Mouse (Mus musculus) kidney, adult 2 months (tissue): ENCODE measurements around the gene Gemin6. TPM values are rescaled to one million over a fixed set of nuclear protein-coding genes. Genes with fewer than 3 reads are reported as not detected.

Experiments used
- DNase-seq: peaks from one replicate; pipeline ENCODE4 v3.0.0; 2021
- H3K27ac ChIP-seq: fragments of 200-500 bp; 2 replicates; pipeline ENCODE4 v1.5.1; 2012; ENCODE audit warnings: low read depth, low read length, control low read depth, inconsistent platforms; ENCODE audit not compliant: insufficient read depth
- H3K27me3 ChIP-seq: fragments of 200-500 bp; replicated peaks from 2 replicates; pipeline ENCODE4 v1.6.1; 2012; ENCODE audit warnings: mild to moderate bottlenecking, moderate library complexity, low read length, inconsistent platforms; ENCODE audit not compliant: control insufficient read depth, insufficient read depth
- H3K36me3 ChIP-seq: fragments of 200-500 bp; 2 replicates; pipeline ENCODE4 v1.6.1; 2012; ENCODE audit warnings: mild to moderate bottlenecking, moderate library complexity, low read length, inconsistent platforms; ENCODE audit not compliant: control insufficient read depth, insufficient read depth
- H3K4me1 ChIP-seq: fragments of 200-500 bp; 2 replicates; pipeline ENCODE4 v1.6.1; 2011; ENCODE audit warnings: low read length; ENCODE audit not compliant: control insufficient read depth, insufficient read depth
- H3K4me3 ChIP-seq: fragments of 200-500 bp; 2 replicates; pipeline ENCODE4 v1.5.1; 2011; ENCODE audit warnings: mild to moderate bottlenecking, low read depth, low read length, control low read depth; ENCODE audit not compliant: insufficient read depth
- CTCF ChIP-seq: fragments of 200-500 bp; conservative IDR thresholded peaks from 2 replicates; pipeline ENCODE4 v1.5.1; 2011; ENCODE audit warnings: low read depth, mild to moderate bottlenecking, control low read depth, low read length, moderate library complexity, mixed read lengths; ENCODE audit not compliant: insufficient read depth, insufficient read length
- POLR2A ChIP-seq: fragments of 200-500 bp; IDR thresholded peaks from one replicate; pipeline ENCODE4 v1.6.1; 2011; ENCODE audit warnings: low read depth, low read length, control low read depth
- WGBS: fragments of 180-500 bp; shearing (Covaris S2); methylation state at CpG from one replicate; pipeline ENCODE4 v1.1.7; 2018; 5-methylcytosine and 5-hydroxymethylcytosine counted together
- polyA plus RNA-seq: library from polyadenylated mRNA; depleted of rRNA; stranded (reverse); fragments of >200 nt; gene quantifications from 2 replicates; pipeline ENCODE4 v1.2.3, GENCODE M21; 2012

Gene Gemin6
- polyA plus RNA-seq, 1 experiment = 2.9 TPM

DNA sequence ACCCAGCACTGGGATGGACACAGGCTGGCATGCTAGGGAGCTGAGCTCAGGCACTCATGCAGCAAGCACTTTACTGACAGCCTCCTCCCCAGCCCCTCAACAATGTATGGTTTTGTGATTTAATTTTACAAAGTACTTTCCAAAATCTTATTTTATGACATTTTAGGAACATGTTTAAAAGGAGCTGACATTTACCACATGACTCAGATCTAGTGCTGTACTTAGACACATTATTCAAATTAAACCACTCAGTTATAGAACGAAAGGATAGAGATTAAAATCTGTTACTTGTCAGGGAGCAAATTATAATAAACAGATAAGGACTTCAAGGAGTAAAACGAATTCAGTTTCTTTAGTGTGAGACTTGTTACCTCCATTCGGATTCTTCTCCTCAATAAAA is 11.2 kb downstream of the Gemin6 start:
- Histone ChIP-seq H3K36me3 (no peaks in the 10 kb centered on the region; the same call in 1 of the 2 replicates), H3K4me3 (no peak overlapping the region), H3K27me3 (no peaks in the 10 kb centered on the region), H3K4me1 (no peaks in the 10 kb centered on the region), H3K27ac (no peak overlapping the region)
- no peak for DNase-seq
- TF ChIP-seq POLR2A (no peak), CTCF (no peak)
- 66% methylated on average over 3 of the region's 3 CpGs for WGBS

DNA sequence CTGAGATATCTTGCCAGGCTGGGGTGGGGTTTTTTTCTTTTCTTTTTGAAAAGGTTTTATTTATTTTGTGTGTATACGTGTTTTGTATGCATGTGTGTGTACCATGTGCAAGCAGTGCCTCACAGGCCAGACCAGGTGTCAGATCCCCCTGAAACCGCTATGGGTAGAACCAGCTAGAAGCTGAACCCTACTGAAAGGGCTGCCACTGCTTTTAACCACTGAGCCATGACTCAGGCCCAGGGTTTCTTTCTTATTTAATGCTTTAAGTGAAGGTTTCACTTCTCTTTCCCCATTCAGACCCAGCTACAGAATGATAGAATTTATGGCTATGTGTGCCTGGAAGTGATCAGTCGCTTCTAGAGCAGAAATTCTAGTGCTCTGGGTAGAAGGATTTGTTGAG is 12.6 kb downstream of the Gemin6 start:
- H3K4me1 ChIP-seq = no peaks in the 10 kb centered on the region
- 97% methylated on average over 3 of the region's 3 CpGs for WGBS
- no peaks in the 10 kb centered on the region; the same call in none of the 2 replicates for H3K36me3 ChIP-seq
- TF ChIP-seq CTCF (no peak), POLR2A (no peak)
- no peak overlapping the region for H3K27ac ChIP-seq
- no peaks in the 10 kb centered on the region for H3K27me3 ChIP-seq
- DNase-seq = no peak
- no peak overlapping the region for H3K4me3 ChIP-seq

DNA sequence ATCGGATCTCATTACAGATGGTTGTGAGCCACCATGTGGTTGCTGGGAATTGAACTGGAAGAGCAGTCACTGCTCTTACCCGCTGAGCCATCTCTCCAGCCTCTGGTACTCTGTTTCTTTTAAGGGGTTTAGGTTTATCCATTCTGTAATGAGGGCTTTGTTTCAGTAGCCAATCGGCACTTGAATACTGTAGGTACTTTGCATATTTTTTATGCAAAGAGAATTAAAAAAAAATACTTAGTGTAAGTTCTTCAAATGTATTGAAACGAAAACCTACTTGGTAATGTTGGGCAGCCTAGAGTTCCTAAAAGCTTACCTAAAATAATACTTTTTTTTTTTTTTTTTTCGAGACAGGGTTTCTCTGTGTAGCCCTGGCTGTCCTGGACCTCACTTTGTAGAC is 13.2 kb downstream of the Gemin6 start:
- DNase-seq = no peak
- 86% methylated on average over 5 of the region's 5 CpGs for WGBS
- no peak overlapping the region for H3K4me3 ChIP-seq

GRCm38 (mm10) chr17:80241594-80241993 is 17.4 kb downstream of the Gemin6 start:
- H3K4me1 ChIP-seq = no peaks in the 10 kb centered on the region
- 86% methylated on average over 9 of the region's 9 CpGs for WGBS
- no peak overlapping the region for H3K27ac ChIP-seq
- H3K36me3 ChIP-seq = peaks cover 1% of the 10 kb centered on the region
- no peak for TF ChIP-seq POLR2A
- no peak for TF ChIP-seq CTCF
- no peaks in the 10 kb centered on the region for H3K27me3 ChIP-seq
- no peak for DNase-seq
- H3K4me3 ChIP-seq = no peak overlapping the region

More for the DNA sequence above, 13.2 kb downstream of the Gemin6 start:
- H3K36me3 ChIP-seq = no peaks in the 10 kb centered on the region; the same call in none of the 2 replicates
- no peak overlapping the region for H3K27ac ChIP-seq
- TF ChIP-seq CTCF (no peak), POLR2A (no peak)
- no peaks in the 10 kb centered on the region for H3K4me1 ChIP-seq
- H3K27me3 ChIP-seq = no peaks in the 10 kb centered on the region

- no peaks in the 10 kb centered on the region for H3K4me1 ChIP-seq
- no peak for TF ChIP-seq POLR2A
- TF ChIP-seq CTCF = no peak
- H3K4me3 ChIP-seq = no peak overlapping the region
- peaks cover 1% of the 10 kb centered on the region for H3K36me3 ChIP-seq
- no peak overlapping the region for H3K27ac ChIP-seq
- no peaks in the 10 kb centered on the region for H3K27me3 ChIP-seq
- DNase-seq = no peak
- WGBS = 69% methylated on average over 13 of the region's 13 CpGs
Measured at GRCm38 (mm10) chr17:80243116-80243515, 18.9 kb downstream of the Gemin6 start.

DNA sequence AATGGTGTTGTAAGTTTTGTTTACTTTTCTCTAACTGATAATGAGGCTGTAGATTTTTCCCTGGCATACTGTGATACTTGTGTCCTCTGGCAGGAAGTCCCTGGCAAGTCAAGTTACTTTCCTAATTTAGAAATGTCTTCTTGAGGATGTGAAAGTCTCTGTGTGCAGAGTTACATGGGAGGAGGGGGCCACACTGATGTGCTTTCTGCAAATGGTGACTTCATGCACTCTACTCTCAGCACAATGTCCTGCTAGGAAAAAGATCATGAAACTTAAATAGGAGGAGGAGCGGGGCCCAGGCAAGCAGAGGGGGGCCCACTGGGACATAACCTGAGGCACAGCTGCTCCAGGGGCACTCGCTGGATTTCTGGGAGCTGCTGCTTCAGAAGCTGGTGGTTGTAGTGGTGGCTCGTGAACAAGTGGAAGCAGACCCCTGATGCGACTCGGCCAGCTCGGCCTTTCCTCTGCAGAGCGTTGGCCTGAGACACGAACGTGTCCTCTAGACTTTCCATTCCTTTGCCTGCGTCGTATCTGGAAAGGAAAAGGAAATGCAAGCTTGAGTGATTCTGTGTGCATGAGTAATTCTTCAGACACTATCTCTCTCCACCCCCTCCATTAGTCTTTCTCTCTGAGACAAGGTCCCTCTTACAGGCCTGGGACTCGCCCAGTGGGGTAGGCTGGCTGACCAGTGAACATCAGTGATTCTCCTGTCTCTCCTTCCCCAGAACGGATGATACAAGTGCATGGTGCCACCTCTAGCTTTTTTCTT is 28.7 kb downstream of the Gemin6 start:
- TF ChIP-seq POLR2A (no peak), CTCF (no peak)
- H3K4me3 ChIP-seq = no peak overlapping the region
- H3K4me1 ChIP-seq = no peaks in the 10 kb centered on the region
- 43% methylated on average over 13 of the region's 13 CpGs for WGBS
- H3K27ac ChIP-seq = 0 out of 2 replicates have a peak overlapping the region, but pooled peaks have one; percentile 47
- H3K36me3 ChIP-seq = peaks cover 6% of the 10 kb centered on the region
- H3K27me3 ChIP-seq = no peaks in the 10 kb centered on the region
- peak; percentile 14 for DNase-seq

DNA sequence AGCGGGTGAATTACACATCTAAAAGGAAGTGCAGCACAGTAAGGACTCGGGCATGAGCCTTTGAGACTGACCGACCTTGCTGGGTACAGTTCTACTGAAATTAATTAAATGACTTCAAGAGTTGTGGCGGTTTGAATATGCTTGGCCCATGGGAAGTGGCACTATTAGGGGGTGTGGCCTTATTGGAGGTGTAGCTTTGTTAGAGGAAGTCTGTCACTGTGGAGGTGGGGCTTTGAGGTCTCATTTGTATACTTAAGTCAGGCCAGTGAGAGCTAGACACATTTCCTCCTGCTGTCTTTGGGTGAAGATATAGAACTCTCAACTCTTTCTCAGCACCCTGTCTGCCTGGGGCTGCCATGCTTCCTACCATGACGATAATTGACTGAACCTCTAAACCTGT is 30.2 kb downstream of the Gemin6 start:
- Histone ChIP-seq H3K27me3 (no peaks in the 10 kb centered on the region), H3K36me3 (peaks cover 6% of the 10 kb centered on the region), H3K27ac (no peak overlapping the region), H3K4me3 (no peak overlapping the region), H3K4me1 (no peaks in the 10 kb centered on the region)
- WGBS = 97% methylated on average over 5 of the region's 5 CpGs
- no peak for TF ChIP-seq POLR2A
- TF ChIP-seq CTCF = no peak
- DNase-seq = no peak

- 62% methylated on average over 13 of the region's 13 CpGs for WGBS
- Histone ChIP-seq H3K27me3 (no peaks in the 10 kb centered on the region), H3K4me1 (no peaks in the 10 kb centered on the region), H3K36me3 (peaks cover 6% of the 10 kb centered on the region), H3K27ac (0 out of 2 replicates have a peak overlapping the region, but pooled peaks have one; percentile 29), H3K4me3 (no peak overlapping the region)
- TF ChIP-seq POLR2A (no peak), CTCF (no peak)
- DNase-seq = peak; percentile 56
Measured at GRCm38 (mm10) chr17:80255208-80255607, 31.0 kb downstream of the Gemin6 start.
